Mouse (Mus musculus): ENCODE measurements around the gene Shld2. TPM values are rescaled to one million over a fixed set of nuclear protein-coding genes. Genes with fewer than 3 reads are reported as not detected.

Gene Shld2
- polyA plus RNA-seq, 1 experiment from 2014 or later, result 9.0 TPM

- no peak for DNase-seq (ENCODE audit: low spot score)
- Histone ChIP-seq H3K9me3 (no peaks in the 10 kb centered on the region), H3K4me3 (no peak overlapping the region), H3K27me3 (ENCODE audit: insufficient read depth, poor library complexity, severe bottlenecking) (peaks cover 69% of the 10 kb centered on the region), H3K4me1 (peaks cover 8% of the 10 kb centered on the region), H3K27ac (no peak overlapping the region), H3K36me3 (no peaks in the 10 kb centered on the region)
- WGBS, result 65% methylated on average over 5 of the region's 5 CpGs
These were observed 88.7 kb downstream of the Shld2 start for GRCm38 (mm10) chr14:34221416-34222077.

- 63% methylated on average over 5 of the region's 5 CpGs for WGBS
- Histone ChIP-seq H3K9me3 (no peaks in the 10 kb centered on the region), H3K27me3 (ENCODE audit: insufficient read depth, poor library complexity, severe bottlenecking) (peaks cover 65% of the 10 kb centered on the region), H3K4me3 (no peak overlapping the region; the same call in 1 of the 2 replicates), H3K4me1 (peaks cover 8% of the 10 kb centered on the region), H3K36me3 (no peaks in the 10 kb centered on the region), H3K27ac (no peak overlapping the region)
- DNase-seq (ENCODE audit: low spot score), result peak; percentile 69
These were observed 89.9 kb downstream of the Shld2 start for GRCm38 (mm10) chr14:34220426-34220825.

- WGBS, result 1% methylated on average over 29 of the region's 29 CpGs
- Histone ChIP-seq H3K27me3 (ENCODE audit: insufficient read depth, poor library complexity, severe bottlenecking) (peaks cover 65% of the 10 kb centered on the region), H3K27ac (peak overlapping the region; percentile 59), H3K36me3 (no peaks in the 10 kb centered on the region), H3K9me3 (no peaks in the 10 kb centered on the region), H3K4me3 (peak overlapping the region; percentile 55), H3K4me1 (peaks cover 8% of the 10 kb centered on the region)
- peak; percentile 70 for DNase-seq (ENCODE audit: low spot score)
These were observed 90.5 kb downstream of the Shld2 start for GRCm38 (mm10) chr14:34219786-34220198.

- no peak for DNase-seq (ENCODE audit: low spot score)
- peak within 1 kb of the TSS; percentile 59 for H3K27ac ChIP-seq
- 56% methylated on average over 6 of the region's 6 CpGs for WGBS
- H3K36me3 ChIP-seq, result no peaks in the 10 kb centered on the region
- peak within 1 kb of the TSS; percentile 55 for H3K4me3 ChIP-seq
- H3K27me3 ChIP-seq (ENCODE audit: insufficient read depth, poor library complexity, severe bottlenecking), result peaks cover 65% of the 10 kb centered on the region
- H3K4me1 ChIP-seq, result peaks cover 8% of the 10 kb centered on the region
- no peaks in the 10 kb centered on the region for H3K9me3 ChIP-seq
These were observed 91.0 kb downstream of the Shld2 start, which contains the start of gene Syt15 for GRCm38 (mm10) chr14:34219295-34219694. Gene Syt15, plus strand, starts transcription at chr14:34219595.

DNA sequence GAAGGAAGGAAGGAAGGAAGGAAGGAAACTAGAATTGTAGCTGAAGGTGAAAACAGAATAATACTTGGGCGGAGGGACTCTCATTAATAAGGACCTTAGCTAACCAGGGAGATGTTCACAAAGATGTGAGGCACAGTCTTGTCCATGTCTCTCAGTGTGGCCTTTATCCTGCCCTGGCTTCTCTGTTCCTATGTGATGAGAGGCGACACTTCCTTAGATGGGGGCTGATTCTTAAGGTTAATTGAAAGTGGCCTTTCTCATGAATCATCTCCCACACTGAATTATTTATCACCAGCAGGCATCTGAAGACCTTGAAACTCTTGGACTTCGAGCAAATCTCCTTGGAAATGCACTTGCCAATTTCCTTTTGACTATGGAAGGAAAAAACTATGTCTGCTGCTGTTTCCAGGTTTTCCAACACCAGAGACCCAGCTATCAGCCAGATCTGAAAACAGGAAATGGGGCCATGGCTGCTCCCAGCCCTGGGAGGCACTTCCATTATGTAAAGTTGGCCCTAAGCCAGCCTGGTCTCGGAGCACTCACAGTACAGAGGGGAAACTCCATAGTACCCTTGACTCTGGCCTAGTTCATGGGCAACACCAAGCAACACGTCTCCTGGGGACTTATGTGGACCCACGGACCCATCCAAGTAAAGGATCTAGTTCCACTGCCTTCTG, 94.7 kb downstream of the Shld2 start:
- Histone ChIP-seq H3K27me3 (ENCODE audit: insufficient read depth, poor library complexity, severe bottlenecking) (peaks cover 41% of the 10 kb centered on the region), H3K4me3 (no peak overlapping the region), H3K27ac (no peak overlapping the region), H3K4me1 (peaks cover 8% of the 10 kb centered on the region), H3K36me3 (no peaks in the 10 kb centered on the region), H3K9me3 (no peaks in the 10 kb centered on the region)
- WGBS, result 57% methylated on average over 6 of the region's 6 CpGs
- peak; percentile 83 for DNase-seq (ENCODE audit: low spot score)

DNA sequence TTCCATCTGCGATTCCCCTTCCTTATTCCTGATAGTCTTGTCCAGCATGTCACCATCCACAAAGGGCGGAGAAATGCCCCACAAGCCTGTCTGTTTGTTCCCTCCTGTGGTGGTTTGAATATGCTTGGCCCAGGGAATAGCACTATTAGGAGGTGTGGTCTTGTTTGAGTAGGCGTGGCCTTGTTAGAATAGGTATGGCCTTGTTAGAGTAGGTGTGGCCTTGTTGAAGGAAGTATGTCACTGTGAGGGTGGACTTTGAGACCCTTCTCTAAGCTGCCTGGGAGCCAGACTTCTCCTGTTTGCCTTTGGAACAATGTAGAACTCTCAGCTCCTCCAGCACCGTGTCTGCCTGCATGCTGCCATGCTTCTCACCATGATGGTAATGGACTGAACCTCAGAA, 100.4 kb downstream of the Shld2 start:
- H3K27me3 ChIP-seq (ENCODE audit: insufficient read depth, poor library complexity, severe bottlenecking), result peaks cover 9% of the 10 kb centered on the region; the same call in 1 of the 2 replicates
- H3K36me3 ChIP-seq, result no peaks in the 10 kb centered on the region
- 85% methylated on average over 4 of the region's 4 CpGs for WGBS
- no peak overlapping the region for H3K27ac ChIP-seq
- no peak for DNase-seq (ENCODE audit: low spot score)
- no peaks in the 10 kb centered on the region; the same call in 1 of the 2 replicates for H3K4me1 ChIP-seq
- no peak overlapping the region for H3K4me3 ChIP-seq
- H3K9me3 ChIP-seq, result no peaks in the 10 kb centered on the region

- no peak overlapping the region for H3K4me3 ChIP-seq
- no peaks in the 10 kb centered on the region for H3K9me3 ChIP-seq
- no peaks in the 10 kb centered on the region; the same call in 1 of the 2 replicates for H3K4me1 ChIP-seq
- 55% methylated on average over 4 of the region's 4 CpGs for WGBS
- H3K27ac ChIP-seq, result no peak overlapping the region
- DNase-seq (ENCODE audit: low spot score), result no peak
- peaks cover 9% of the 10 kb centered on the region; the same call in 1 of the 2 replicates for H3K27me3 ChIP-seq (ENCODE audit: insufficient read depth, poor library complexity, severe bottlenecking)
- H3K36me3 ChIP-seq, result no peaks in the 10 kb centered on the region
These were observed 101.2 kb downstream of the Shld2 start for GRCm38 (mm10) chr14:34209080-34209479.

DNA sequence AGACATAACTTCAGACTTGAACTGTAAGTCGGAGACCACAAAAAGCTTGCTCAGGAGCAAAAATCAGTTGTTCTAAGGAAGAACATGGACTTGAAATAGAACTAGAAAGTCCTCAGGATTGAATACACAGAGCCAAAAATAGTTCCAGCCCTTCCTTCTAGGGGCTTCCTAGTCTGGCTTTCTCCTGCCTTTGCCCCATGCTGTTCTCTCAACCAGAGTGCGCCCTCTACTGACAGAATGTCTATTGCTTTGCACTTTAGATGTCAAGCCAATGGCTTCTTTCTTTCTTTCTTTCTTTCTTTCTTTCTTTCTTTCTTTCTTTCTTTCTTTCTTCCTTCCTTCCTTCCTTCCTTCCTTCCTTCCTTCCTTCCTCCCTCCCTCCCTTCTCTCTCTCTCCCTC, 101.6 kb downstream of the Shld2 start:
- WGBS, result 40% methylated on average over 2 of the region's 2 CpGs
- no peaks in the 10 kb centered on the region for H3K9me3 ChIP-seq
- no peak for DNase-seq (ENCODE audit: low spot score)

DNA sequence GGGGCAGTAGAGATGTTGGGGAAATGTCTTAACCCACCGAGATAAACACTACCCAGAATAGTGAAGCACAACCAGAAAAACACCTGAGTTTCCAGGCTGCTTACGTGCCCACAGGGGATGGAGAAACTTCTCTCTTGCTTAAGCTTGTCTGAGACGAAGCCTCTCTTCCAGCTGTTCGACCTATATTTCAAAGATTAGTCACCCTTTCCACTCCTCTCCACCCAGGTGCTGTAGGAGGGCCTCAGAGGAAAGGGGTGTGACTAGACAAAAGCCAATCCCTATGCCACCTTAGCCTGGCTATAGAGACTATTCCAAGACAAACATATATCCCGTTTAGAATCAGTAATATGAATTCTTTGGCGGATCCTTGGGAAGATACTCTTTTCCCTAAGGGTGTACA, 102.3 kb downstream of the Shld2 start:
- Histone ChIP-seq H3K36me3 (no peaks in the 10 kb centered on the region), H3K27ac (no peak overlapping the region), H3K4me1 (no peaks in the 10 kb centered on the region; the same call in 1 of the 2 replicates), H3K27me3 (ENCODE audit: insufficient read depth, poor library complexity, severe bottlenecking) (peaks cover 12% of the 10 kb centered on the region), H3K9me3 (no peaks in the 10 kb centered on the region), H3K4me3 (no peak overlapping the region)
- WGBS, result 70% methylated on average over 6 of the region's 6 CpGs
- DNase-seq (ENCODE audit: low spot score), result no peak

More for the DNA sequence above, 101.6 kb downstream of the Shld2 start:
- H3K4me3 ChIP-seq, result no peak overlapping the region
- H3K27me3 ChIP-seq (ENCODE audit: insufficient read depth, poor library complexity, severe bottlenecking), result peaks cover 9% of the 10 kb centered on the region; the same call in 1 of the 2 replicates
- no peak overlapping the region for H3K27ac ChIP-seq
- H3K36me3 ChIP-seq, result no peaks in the 10 kb centered on the region
- H3K4me1 ChIP-seq, result no peaks in the 10 kb centered on the region; the same call in 1 of the 2 replicates

GRCm38 (mm10) chr14:34201231-34202035, 108.9 kb downstream of the Shld2 start, which contains the start of gene Gprin2:
Gene Gprin2, minus strand, starts transcription at chr14:34201653.
- peaks cover 52% of the 10 kb centered on the region for H3K27me3 ChIP-seq (ENCODE audit: insufficient read depth, poor library complexity, severe bottlenecking)
- peak within 1 kb of the TSS; percentile 59 for H3K27ac ChIP-seq
- H3K4me1 ChIP-seq, result peaks cover 23% of the 10 kb centered on the region; the same call in 1 of the 2 replicates

GRCm38 (mm10) chr14:34200738-34201230, 109.5 kb downstream of the Shld2 start:
- Histone ChIP-seq H3K27ac (peak overlapping the region; percentile 59), H3K4me1 (peaks cover 29% of the 10 kb centered on the region), H3K36me3 (no peaks in the 10 kb centered on the region), H3K27me3 (ENCODE audit: insufficient read depth, poor library complexity, severe bottlenecking) (peaks cover 48% of the 10 kb centered on the region), H3K4me3 (peak overlapping the region; percentile 84), H3K9me3 (no peaks in the 10 kb centered on the region)
- 5% methylated on average over 19 of the region's 19 CpGs for WGBS
- no peak for DNase-seq (ENCODE audit: low spot score)

More at GRCm38 (mm10) chr14:34201231-34202035, 108.9 kb downstream of the Shld2 start, which contains the start of gene Gprin2:
- Histone ChIP-seq H3K36me3 (no peaks in the 10 kb centered on the region), H3K4me3 (peak within 1 kb of the TSS; percentile 84), H3K9me3 (no peaks in the 10 kb centered on the region)
- DNase-seq (ENCODE audit: low spot score), result no peak
- WGBS, result 5% methylated on average over 33 of the region's 52 CpGs

GRCm38 (mm10) chr14:34196706-34197105, 113.6 kb downstream of the Shld2 start:
- Histone ChIP-seq H3K9me3 (no peaks in the 10 kb centered on the region), H3K4me1 (peaks cover 41% of the 10 kb centered on the region), H3K4me3 (no peak overlapping the region), H3K27ac (no peak overlapping the region), H3K27me3 (ENCODE audit: insufficient read depth, poor library complexity, severe bottlenecking) (peaks cover 51% of the 10 kb centered on the region), H3K36me3 (no peaks in the 10 kb centered on the region)
- WGBS, result 53% methylated on average over 4 of the region's 4 CpGs
- DNase-seq (ENCODE audit: low spot score), result no peak
